Mouse (Mus musculus) heart, postnatal 25 days (tissue): ENCODE measurements around the gene Naxe. TPM values are rescaled to one million over a fixed set of nuclear protein-coding genes. Genes with fewer than 3 reads are reported as not detected.

ENCODE experiments used
- DNase-seq: peaks from one replicate; pipeline ENCODE4 v3.0.0; 2022; ENCODE audit warnings: low spot score
- intact Hi-C: fragments of 180-260 bp; cut with DNase I; formaldehyde crosslinking; loops from one replicate; pipeline ENCODE4 v1.15.1; 2025
- total RNA-seq, 2 experiments: library from RNA; stranded (reverse); gene quantifications; 2 replicates each; pipeline ENCODE4 v1.2.3; 2021

Naxe gene
- total RNA-seq, 2 experiments from 2014 or later: 64.1 to 71.5 TPM

DNA sequence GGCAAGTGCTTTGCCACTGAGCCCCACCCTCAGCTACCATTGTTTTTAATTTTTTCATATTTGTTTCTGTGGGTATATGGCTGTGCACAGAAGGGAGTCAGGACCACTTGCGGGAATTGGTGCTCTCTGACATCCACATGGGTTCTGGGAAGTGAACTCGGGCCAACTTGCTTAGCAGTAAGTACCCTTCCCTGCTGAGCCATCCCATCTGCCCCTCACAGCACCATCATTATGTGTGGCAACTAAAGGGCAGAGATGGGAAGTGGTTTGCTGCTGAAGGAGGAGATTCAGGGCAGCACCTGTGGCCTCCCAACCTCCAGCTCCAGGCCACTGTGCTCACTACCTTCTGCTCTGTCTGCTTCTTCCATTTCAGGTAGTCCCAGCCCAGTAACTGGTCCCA, 15.3 kb upstream of the Naxe start:
- intact Hi-C loops: loop anchor here (5.0 kb wide), 1 partner anchor 46 kb away; the partner anchor contains the start of gene Hapln2
- no peak for DNase-seq

DNA sequence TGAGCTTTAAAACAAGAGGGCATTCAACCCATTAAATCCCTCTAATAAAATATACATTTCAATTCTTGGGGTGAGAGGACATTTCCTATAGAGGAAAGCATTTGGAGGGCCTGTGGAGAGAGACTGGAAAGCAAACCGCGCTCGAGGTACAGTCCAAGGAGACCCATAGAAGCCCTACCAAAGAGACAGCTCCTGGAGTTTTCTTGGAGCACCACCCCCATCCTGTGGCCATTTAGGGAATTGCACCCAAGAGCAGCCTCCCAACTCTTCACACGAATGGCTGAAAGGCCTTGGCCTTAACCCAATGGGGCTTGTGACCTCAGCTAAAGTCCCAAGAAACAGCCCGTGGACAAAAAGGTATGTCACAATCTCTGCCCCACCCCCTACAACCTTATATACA, 13.5 kb upstream of the Naxe start:
- intact Hi-C loops: loop anchor here (1.0 to 5.0 kb wide), 3 partner anchors 44 to 136 kb away; partner anchors contain the start of gene Hapln2
- peak; percentile 63 for DNase-seq

DNA sequence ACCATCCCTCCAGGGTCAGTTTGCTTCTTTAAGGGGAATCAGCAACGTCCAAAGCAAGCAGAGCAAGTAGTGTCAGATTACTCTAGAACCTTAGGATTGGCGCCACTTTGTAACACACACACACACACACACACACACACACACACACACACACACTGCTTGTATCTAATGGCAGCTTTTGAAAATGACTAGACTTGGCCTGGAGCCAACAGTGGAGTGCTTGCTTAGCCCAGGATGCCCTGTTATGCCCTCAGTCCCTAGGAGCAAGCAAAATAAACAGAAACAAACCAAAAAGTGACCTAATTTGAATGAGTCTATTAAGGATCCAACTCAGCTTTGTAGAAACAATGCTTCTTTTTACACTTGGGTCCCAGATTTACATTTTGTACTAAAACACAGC, 10.1 kb upstream of the Naxe start:
- intact Hi-C loops: no loop called here

DNA sequence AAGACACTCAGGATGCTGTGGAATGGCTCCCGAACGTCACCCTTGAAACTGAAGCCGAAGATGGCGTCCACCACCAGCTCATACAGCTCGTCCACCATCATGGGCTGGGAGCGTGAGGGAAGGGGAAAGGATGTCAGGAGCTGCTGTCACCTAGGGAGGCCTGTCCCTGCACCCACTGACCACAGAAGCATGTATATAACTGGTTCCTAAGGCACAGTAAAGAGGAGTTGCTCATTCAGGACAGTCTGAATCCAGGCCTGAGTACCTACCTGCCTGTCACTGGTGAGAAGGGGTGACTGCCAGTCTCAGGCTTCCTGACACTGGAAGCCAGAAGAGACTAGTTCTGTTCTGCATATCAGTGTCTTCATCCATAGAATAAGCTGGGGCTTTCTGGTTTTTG, 1.3 kb downstream of the Naxe start:
- intact Hi-C loops: no loop called here
- DNase-seq: no peak

More for the DNA sequence above, 10.1 kb upstream of the Naxe start:
- DNase-seq: no peak

DNA sequence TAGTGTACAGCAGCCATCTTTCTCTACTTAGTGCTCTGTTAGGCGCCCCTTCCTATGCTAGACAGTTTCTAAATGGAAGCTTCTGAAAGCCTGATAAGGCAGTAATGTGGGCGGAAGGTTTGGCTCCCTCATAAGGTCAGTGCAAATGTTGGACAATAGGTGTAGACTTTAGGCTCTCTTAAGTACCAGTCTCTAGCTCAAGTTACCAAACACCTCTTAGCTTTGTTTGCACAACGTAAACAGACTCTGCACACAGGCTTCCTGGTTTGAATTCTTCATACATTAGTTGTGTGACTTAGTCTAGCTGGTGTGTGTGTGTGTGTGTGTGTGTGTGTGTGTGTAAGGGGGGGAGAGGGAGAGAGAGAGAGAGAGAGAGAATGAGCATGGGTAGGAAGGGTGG, 8.8 kb downstream of the Naxe start:
- intact Hi-C loops: no loop called here
- no peak for DNase-seq

DNA sequence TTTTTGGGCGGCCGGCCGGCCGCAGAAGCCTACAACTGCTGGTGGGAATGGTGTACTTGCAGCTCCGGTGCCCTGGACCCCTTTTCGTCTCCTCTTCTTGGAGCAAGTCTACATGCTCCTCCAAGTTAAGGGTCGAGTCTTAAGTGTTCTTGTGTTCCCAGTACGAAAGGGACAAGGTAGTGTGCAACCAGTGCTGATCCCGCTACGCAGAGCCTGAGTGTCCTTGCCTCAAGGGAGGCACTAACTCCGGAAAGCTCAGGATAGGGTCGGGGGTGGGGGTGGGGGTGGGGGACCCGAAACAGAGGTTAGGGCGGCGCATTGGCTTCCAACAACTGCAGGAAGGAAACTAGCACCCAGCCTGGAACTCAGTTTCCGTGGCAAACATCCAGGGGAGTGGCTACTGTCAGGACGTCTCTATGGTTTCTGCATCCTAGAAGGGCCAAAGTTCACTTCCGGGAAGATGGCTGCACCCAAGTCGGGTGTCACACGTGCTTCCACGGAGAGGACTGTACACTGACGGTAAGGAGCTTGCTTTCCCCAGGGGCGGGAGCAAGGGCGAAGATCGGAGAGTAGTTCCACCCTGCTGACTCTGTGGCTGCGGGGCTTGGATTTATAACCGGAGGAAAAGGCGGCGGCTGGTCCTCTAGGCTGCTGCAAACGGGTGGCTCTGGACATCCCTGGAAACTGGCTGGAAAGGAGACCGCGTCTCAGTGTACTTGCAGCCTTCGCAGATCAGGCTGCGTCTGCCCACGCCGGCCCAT, 15.5 kb downstream of the Naxe start, which contains the start of gene Gpatch4:
TSS of gene Gpatch4 (plus strand) at position 448 of the 761 bp plus-strand sequence.
- peak; percentile 70 for DNase-seq
- intact Hi-C loops: no loop called here

DNA sequence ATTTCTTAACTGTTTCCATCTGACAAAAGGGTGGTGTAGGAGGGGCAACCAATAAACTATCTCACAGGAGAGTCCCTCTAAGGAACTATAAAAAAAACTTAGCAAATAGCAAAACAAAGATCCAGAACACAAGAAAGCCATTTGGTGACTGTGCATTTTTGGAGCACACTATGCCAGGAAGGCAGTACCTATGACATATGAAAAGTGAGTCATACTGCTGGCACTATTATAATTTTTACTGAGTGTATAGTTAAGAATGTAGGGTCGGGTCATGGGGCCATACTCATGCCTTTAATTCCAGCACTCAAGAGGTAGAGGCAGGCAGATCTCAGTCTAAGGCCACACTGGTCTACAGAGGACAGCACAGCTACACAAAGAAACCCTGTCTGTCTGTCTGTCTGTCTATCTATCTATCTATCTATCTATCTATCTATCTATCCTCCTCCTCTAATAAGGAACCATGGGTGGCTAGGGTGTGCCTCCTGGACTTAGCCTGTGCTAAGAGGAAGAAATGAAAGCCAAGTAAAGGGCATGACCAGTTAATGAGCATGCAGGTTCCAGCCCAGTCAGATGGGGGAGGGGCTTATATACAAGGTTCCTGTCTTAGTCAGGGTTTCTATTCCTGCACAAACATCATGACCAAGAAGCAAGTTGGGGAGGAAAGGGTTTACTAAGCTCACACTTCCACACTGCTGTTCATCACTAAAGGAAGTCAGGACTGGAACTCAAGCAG, 22.6 kb downstream of the Naxe start:
- no peak for DNase-seq
- intact Hi-C loops: no loop called here

DNA sequence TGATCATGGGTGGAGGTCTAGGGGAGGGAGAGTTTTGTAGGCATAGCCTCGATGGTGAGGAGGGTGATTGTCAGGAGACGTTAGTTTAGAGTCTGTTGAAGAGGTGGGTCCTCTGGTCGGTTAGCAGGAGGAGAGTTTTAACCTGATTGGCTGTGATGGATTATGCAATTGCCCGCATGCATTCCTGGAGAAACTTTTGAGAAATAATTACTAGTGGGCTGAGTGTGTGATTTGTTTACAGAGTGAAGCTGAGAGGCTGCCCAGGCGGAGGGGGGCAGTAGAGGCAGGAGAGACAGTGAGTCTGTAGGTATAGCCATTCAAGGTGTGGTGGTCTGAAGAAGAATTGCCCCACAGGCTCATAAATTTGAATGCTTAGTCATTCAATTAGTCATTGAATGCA, 24.8 kb downstream of the Naxe start:
- DNase-seq: no peak
- intact Hi-C loops: no loop called here

DNA sequence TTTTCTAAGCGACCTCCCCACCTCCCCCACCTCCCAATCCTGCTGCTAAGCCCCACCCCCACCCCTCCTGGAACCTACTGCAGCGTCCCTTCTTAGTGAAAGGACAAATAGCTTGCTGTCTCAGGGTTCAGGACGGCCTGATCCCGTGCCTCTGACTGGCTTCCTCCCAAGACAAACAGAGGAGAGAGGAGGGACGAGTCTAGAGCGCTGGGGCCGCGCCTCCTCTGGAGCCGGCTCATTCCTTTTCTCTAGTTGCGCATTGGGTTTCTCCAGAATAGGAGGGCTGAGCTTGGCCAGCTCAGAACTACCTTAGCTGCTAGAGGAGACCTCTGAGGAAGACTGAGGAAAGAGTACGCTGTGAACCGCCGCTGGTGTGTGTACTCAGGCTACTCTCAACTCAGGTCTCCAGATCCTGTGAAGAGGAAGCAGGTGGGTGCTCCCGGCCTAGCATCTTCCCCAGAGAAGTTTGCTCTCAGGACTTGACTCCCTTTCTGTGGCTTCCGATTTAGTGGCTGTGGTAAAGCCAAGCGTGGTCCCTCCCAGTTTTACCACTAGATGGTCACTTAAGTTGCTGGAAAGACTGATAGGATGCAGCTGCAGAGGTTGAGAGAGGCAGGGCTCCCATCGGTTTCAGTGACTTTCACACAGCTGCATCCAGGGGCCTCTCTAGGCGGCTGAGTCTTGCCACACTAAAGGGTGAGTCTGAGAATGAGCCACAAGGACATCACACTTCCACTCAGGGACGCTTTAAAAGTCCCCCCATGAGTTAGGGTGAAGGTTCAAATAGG, 27.5 kb downstream of the Naxe start:
- peak; percentile 20 for DNase-seq
- intact Hi-C loops: no loop called here

DNA sequence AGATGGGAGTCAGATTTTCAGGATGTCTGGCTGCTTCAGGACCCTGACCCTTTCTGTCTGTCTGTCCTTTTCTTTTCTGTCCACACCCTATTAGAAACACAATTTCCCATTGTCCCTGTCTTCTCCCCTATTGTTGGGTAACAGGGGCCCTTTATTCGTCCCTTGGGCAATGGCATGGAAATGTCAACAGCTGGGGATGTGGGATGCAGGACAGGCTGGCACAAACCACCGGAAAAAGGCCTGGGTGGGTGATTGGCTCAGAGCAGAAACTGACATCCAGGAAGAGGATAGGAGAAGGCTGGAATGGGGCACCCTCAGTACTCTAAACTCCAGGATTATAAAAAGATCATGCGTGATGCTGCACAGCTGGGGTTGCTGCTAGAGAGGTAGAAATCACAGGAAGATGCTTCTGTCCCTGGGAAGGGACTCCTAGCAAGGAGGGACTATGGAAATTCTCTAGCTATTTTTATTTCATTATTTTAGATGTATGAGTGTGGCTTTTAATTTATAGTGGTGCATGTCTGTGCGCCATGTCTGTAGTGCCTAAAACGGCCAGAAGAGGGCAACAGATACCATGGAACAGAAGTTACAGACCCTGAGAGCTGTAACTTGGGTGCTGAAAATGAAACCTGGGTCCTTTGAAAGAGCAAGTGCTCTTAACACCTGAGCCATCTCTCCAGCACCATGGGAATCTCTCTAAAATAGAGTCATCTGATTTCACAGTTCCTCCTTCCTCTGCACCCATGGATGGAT, 30.7 kb downstream of the Naxe start, which contains the start of gene Hapln2:
TSS of gene Hapln2 (minus strand) at position 150 of the 753 bp plus-strand sequence.
- intact Hi-C loops: loop anchor here (5.0 kb wide), 1 partner anchor 45 kb away; no protein-coding TSS in a partner anchor
- DNase-seq: no peak

DNA sequence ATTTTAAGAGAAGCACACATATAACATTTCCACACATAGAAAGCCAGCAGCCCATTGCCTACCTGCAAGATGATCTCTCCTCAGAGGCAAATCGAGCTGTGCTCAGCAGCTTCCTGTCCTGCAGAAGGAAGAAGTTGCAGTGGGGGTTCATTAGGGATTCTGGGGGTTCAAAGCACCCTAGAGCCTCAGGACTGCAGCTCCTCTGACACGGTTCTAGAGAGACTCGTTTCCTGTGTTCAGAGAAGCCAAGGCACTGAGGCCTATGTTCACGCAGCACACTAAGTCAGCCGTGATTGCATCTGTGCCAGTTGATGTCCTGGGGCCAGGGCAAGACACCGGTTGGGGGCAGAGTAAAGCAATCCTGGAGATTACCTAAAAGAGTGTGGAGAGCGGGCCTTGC, 31.5 kb downstream of the Naxe start:
- intact Hi-C loops: loop anchor here (5.0 kb wide), 1 partner anchor 45 kb away; no protein-coding TSS in a partner anchor

DNA sequence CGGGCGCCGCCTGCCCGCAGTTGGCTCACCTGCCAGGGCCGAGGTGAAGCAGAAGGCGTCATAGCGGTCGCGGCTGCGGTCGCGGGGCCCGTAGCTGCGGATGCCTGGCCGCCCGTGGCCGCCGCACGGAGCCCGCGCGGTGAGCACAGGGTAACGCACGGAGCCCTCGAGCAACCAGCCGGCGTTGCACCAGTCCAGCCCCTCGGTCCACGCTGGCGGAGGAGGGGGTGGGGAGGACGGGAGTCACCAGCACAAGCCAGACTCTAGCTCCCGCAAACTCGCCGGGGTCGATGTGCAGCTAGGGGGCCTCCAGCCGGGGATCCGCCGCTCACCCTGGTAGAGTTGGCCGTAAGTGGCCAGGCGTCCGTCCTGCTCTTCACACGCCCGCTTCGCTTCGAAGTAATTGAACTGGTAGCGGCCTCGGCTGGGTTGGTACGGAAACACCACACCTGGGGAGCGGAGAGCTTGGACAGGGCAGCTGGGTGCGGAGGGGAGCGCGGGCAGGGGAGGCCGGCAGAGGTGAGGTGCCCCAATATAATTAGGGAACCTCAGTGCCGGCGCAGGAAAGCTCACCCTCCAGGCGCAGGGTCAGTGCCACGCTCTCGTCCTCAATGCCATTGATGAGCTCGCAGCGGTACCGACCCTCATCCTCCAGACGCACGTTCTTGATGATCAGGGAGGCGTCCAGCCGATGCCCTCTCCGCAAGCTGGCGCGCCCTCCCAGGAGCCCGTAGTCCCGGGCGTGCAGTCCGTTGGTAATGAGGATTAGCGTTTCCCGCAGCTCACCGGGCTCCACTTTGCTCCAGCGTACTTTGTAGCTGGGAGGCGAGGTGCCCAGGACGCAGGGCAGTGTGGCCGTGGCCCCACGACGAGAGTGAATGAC, 34.9 kb downstream of the Naxe start:
- no peak for DNase-seq
- intact Hi-C loops: loop anchor here (2.0 kb wide), 1 partner anchor 13 kb away; no protein-coding TSS in a partner anchor

More for the DNA sequence above, 31.5 kb downstream of the Naxe start:
- DNase-seq: no peak

DNA sequence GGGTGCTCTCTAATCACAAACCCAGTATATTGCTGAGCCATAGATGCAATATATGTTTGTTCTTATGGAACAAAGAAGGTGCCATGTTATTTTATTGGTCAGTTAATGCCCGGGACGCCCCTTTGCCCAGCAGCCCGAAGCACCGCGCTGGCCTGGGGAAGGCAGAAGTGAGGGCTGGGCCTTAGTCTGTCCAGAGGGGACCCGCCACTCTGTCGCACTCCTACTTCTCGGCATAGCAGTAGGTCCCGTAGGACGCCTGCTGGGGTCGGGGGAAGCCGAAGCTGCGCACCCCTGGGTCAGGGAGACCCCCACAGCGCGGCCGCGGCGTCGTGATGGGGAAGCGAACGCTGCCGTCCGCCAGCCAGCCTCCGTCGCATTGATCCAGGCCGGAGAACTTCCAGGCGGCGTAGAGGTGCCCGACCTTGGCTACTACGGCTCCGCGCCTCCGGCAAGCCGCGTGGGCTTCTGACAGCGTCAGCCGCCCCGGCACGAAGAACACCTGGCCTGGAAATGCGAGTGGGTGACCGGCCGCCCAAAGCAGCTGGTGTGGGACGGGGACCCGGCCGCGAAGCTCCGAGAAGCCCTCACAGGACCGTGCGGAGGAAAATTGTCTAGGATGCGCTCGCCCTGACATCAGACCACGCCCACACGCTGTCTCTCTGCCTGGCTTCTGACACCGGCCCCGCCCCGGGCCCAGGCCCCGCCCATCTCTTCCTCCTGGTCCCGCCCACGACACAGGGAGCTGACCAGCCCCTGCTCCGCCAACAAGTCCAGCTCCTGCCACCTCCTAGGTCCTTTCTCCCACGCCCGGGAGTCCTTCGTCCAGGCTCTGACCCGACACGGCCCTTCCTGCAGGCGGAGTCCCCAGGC, 35.7 kb downstream of the Naxe start:
- peak; percentile 78 for DNase-seq
- intact Hi-C loops: no loop called here

DNA sequence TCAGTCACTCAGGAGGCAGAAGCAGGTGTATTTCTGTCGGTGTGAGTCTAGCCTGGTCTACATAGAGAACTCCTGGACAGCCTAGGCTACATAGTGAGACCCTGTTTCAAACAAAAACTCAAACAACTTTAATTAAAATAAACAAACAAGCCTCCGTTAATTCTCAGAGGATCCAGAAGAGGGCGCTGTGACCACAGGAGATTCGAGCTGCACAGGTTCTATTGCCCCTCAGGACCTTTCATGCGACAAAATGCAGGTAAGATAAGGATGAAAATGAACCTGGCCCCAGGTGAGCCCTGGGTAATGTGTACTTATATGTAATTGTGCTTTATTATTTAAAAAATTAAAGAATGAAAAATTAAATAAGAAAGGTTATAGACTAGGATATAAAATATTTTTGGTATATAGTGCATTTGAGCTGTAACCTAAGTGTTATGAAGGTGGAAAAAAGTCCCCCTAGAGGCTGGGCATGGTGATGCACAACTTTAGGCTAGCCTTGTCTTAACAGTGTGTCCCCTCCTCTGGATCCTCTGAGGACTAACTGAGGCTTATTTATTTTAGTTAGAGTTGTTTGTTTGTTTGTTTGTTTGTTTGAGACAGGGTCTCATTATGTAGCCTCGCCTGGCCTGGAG, 47.5 kb downstream of the Naxe start:
- intact Hi-C loops: loop anchor here (1.0 to 2.0 kb wide), 2 partner anchors 14 to 61 kb away; no protein-coding TSS in a partner anchor
- DNase-seq: no peak
